8 mouse cellular contexts compared by ENCODE assay signal in the genomic region with DNA sequence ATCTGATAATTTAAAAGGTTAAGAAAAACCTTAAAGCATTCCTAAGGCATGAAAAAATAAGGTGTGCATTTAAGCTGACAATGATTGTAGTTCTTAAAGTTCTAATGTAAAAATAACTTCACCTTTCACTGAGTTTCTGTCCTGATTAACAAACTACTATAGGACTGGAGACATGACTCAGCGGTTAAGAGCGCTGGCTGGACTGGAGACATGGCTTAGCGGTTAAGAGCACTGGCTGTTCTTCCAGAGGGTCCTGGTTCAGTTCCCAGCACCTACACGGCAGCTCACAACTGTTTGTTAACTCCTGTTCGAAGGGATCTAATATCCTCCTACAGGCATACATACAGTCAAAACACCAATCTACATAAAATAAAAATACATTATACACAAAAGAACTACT. TPM values are rescaled to one million over a fixed set of nuclear protein-coding genes. Genes with fewer than 3 reads are reported as not detected.
DNase-seq lines count a peak whose midpoint lies in the region; ATAC-seq and TF ChIP-seq lines count a peak whose summit lies in the region.

No protein-coding gene starts in this region.

- H3K36me3 ChIP-seq in embryonic facial prominence, embryonic 15.5 days = peaks cover 26% of the 10 kb centered on the region
- peaks cover 32% of the 10 kb centered on the region for H3K36me3 ChIP-seq in limb, embryonic 13.5 days
- peaks cover 26% of the 10 kb centered on the region for H3K36me3 ChIP-seq in neural tube, embryonic 15.5 days

- 81% methylated on average over 5 of the region's 5 CpGs for WGBS in embryonic facial prominence, embryonic 15.5 days
- WGBS in limb, embryonic 13.5 days = 82% methylated on average over 5 of the region's 5 CpGs
- 89% methylated on average over 5 of the region's 5 CpGs for WGBS in neural tube, embryonic 15.5 days

- H3K4me1 ChIP-seq in embryonic facial prominence, embryonic 15.5 days = peaks cover 16% of the 10 kb centered on the region
- H3K4me1 ChIP-seq in limb, embryonic 13.5 days = peaks cover 12% of the 10 kb centered on the region
- peaks cover 24% of the 10 kb centered on the region for H3K4me1 ChIP-seq in neural tube, embryonic 15.5 days

- H3K4me3 ChIP-seq in layer of hippocampus, adult 2 months = peak overlapping the region; percentile 78
- H3K4me3 ChIP-seq in embryonic facial prominence, embryonic 15.5 days (replicated peaks) = peak overlapping the region; percentile 79
- peak overlapping the region; percentile 96 for H3K4me3 ChIP-seq in limb, embryonic 13.5 days
- H3K4me3 ChIP-seq in neural tube, embryonic 15.5 days (replicated peaks) = peak overlapping the region; percentile 83

- no peak for DNase-seq in layer of hippocampus, adult 2 months (ENCODE audit: low spot score in 2 of 2)
- no peak for DNase-seq in layer of hippocampus, postnatal 36 days
- DNase-seq in adrenal gland, adult 2 months = no peak
- DNase-seq in layer of hippocampus, postnatal 10 days (ENCODE audit: low spot score in 2 of 2) = no peak

- H3K4me2 ChIP-seq in embryonic facial prominence, embryonic 15.5 days (replicated peaks) = peak overlapping the region; percentile 85
- H3K4me2 ChIP-seq in limb, embryonic 13.5 days (replicated peaks) = peak overlapping the region; percentile 90
- H3K4me2 ChIP-seq in neural tube, embryonic 15.5 days = peak overlapping the region; percentile 94

- no peak overlapping the region for H3K27ac ChIP-seq in layer of hippocampus, adult 2 months
- H3K27ac ChIP-seq in embryonic facial prominence, embryonic 15.5 days (replicated peaks) = no peak overlapping the region
- H3K27ac ChIP-seq in limb, embryonic 13.5 days = no peak overlapping the region
- no peak overlapping the region for H3K27ac ChIP-seq in neural tube, embryonic 15.5 days (replicated peaks)

- no peaks in the 10 kb centered on the region for H3K27me3 ChIP-seq in embryonic facial prominence, embryonic 15.5 days
- no peaks in the 10 kb centered on the region for H3K27me3 ChIP-seq in limb, embryonic 13.5 days
- no peaks in the 10 kb centered on the region for H3K27me3 ChIP-seq in neural tube, embryonic 15.5 days (replicated peaks)

- no peak overlapping the region for H3K9ac ChIP-seq in embryonic facial prominence, embryonic 15.5 days
- no peak overlapping the region for H3K9ac ChIP-seq in limb, embryonic 13.5 days
- H3K9ac ChIP-seq in neural tube, embryonic 15.5 days (replicated peaks) = no peak overlapping the region

- no peaks in the 10 kb centered on the region for H3K9me3 ChIP-seq in embryonic facial prominence, embryonic 15.5 days (replicated peaks)
- no peaks in the 10 kb centered on the region for H3K9me3 ChIP-seq in limb, embryonic 13.5 days
- H3K9me3 ChIP-seq in neural tube, embryonic 15.5 days (replicated peaks) = no peaks in the 10 kb centered on the region

- no peak for TF ChIP-seq CTCF in layer of hippocampus, adult 2 months (conservative IDR thresholded peaks at IDR 0.05)

- no peak for ATAC-seq in embryonic facial prominence, embryonic 15.5 days (ENCODE audit: insufficient number of reproducible peaks, low FRiP score, low TSS enrichment, low read depth)
- no peak for ATAC-seq in limb, embryonic 13.5 days (ENCODE audit: low FRiP score, low read depth)
- no peak for ATAC-seq in neural tube, embryonic 15.5 days (ENCODE audit: low FRiP score)
- no peak for ATAC-seq in megakaryocyte progenitor cell, adult 5-6 weeks (replicated peaks; ENCODE audit: poor library complexity)

RNA-seq across cellular contexts. Expression of a gene that starts 1.2 kb away (rescaled TPM):
- total RNA-seq in layer of hippocampus, adult 2 months (2021) = 10 to 100 TPM; 41.6 to 44.1 TPM
- 10 to 100 TPM; 40.7 to 42.7 TPM for total RNA-seq in layer of hippocampus, postnatal 36 days (2021)
- 56.2 and 58.7 TPM in 2 replicates for polyA plus RNA-seq in embryonic facial prominence, embryonic 15.5 days (2015; fragmentation: Nextera tagmentation; extraction: Ambion mirVana)
- polyA plus RNA-seq in limb, embryonic 13.5 days (2015; fragmentation: Nextera tagmentation; extraction: Ambion mirVana) = 50.3 and 53.1 TPM in 2 replicates
- 50.3 and 60.1 TPM in 2 replicates for polyA plus RNA-seq in neural tube, embryonic 15.5 days (2015; fragmentation: Nextera tagmentation; extraction: Ambion mirVana)
- total RNA-seq in adrenal gland, adult 2 months (2021) = 10 to 100 TPM; 50.1 to 61.7 TPM
- polyA plus RNA-seq in adrenal gland, adult 2 months (2012; rRNA removed) = 78.6 and 87.0 TPM in 2 replicates
- 53.8 and 66.7 TPM in 2 replicates for total RNA-seq in megakaryocyte progenitor cell, adult 5-6 weeks (2015)
- total RNA-seq in megakaryocyte progenitor cell, adult 5-6 weeks (2017) = 108 and 112 TPM in 2 replicates
- 10 to 100 TPM; 34.8 to 34.9 TPM for total RNA-seq in layer of hippocampus, postnatal 10 days (2021)

RNA-seq across cellular contexts. Expression of a gene that starts 14.1 kb away (rescaled TPM):
- total RNA-seq in layer of hippocampus, adult 2 months (2021) = 10 to 100 TPM; 55.5 to 59.4 TPM
- total RNA-seq in layer of hippocampus, postnatal 36 days (2021) = 10 to 100 TPM; 62.6 to 63.4 TPM
- 192 and 201 TPM in 2 replicates for polyA plus RNA-seq in embryonic facial prominence, embryonic 15.5 days (2015; fragmentation: Nextera tagmentation; extraction: Ambion mirVana)
- polyA plus RNA-seq in limb, embryonic 13.5 days (2015; fragmentation: Nextera tagmentation; extraction: Ambion mirVana) = 195 and 201 TPM in 2 replicates
- 142 and 155 TPM in 2 replicates for polyA plus RNA-seq in neural tube, embryonic 15.5 days (2015; fragmentation: Nextera tagmentation; extraction: Ambion mirVana)
- total RNA-seq in adrenal gland, adult 2 months (2021) = 100 to 1,000 TPM; 126 to 176 TPM
- polyA plus RNA-seq in adrenal gland, adult 2 months (2012; rRNA removed) = 77.8 and 84.7 TPM in 2 replicates
- 206 and 216 TPM in 2 replicates for total RNA-seq in megakaryocyte progenitor cell, adult 5-6 weeks (2015)
- 109 and 136 TPM in 2 replicates for total RNA-seq in megakaryocyte progenitor cell, adult 5-6 weeks (2017)
- total RNA-seq in layer of hippocampus, postnatal 10 days (2021) = 10 to 100 TPM; 66.6 to 75.7 TPM
